Mouse (Mus musculus) right cerebral cortex, postnatal 36 days (tissue): ENCODE data around the gene Prf1.
A peak's percentile ranks its signal among the peaks of the same experiment; 100 is the strongest.

ENCODE experiments used
- DNase-seq, 2 experiments: peaks; one replicate each; pipeline ENCODE4 v3.0.0; 2022; ENCODE audit warnings: low spot score in 2 of 2, mixed read lengths in 1 of 2

The Prf1 gene

GRCm38 (mm10) chr10:61286246-61286645 is 11.4 kb upstream of the Prf1 start:
- DNase-seq = no peak

DNA sequence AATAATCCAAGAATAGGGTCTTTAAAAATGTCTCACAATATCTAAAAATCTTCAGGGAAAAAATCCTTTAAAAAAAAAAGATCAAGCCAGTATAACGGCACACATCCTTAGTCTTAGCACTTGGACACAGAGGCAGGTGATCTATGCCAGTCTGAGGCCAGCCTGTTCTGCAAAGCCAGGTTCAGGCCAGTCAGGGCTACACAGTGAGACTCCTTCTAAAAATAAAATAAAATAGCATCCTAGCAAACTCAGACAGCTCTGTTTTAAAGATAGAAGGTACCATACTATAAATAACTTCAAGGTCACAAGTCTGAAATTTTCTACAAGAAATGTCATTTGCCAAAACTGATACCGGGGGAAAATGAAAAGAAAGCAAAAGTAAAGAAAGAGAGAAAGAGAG is 7.6 kb upstream of the Prf1 start:
- no peak for DNase-seq

DNA sequence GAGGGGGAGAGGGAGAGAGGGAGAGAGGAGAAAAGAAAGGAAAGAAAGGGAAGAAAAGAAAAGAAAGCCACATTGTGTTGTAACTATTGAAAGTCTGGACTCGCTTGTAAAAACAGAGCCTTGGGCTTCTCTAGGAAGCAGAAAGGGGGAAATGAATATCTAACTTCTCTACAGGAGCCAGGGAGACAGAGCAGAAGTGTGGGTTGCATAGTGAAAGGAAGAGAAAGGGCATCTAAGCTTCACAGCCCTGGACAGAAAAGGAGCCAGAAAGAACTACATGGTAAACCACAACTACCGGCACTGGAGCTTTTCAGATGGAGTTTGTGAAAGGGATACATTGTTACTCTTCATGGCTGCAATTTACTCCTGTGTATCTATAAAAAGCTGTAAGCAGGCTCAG is 7.2 kb upstream of the Prf1 start:
- no peak for DNase-seq

DNA sequence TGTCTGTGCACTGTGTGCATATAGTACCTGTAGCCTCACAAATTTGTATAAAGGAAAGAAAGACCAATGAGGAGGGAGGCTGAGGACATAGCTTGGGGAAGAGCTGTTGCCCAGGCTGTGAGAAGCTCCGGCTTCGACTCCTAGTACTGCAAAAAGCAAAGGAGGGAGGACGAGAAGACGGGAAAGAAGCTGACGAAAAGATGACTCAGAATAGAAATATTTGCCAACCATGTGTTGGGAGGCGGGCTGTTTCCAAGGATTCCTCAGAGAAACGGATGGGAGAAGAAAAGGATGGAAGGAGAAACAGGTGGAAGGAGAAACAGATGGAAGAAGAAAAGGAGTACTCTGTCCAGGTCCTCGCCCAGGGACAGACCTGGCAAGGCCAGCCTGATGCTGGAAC is 3.4 kb upstream of the Prf1 start:
- peak in 1 of 2 experiments; percentile 12 for DNase-seq

DNA sequence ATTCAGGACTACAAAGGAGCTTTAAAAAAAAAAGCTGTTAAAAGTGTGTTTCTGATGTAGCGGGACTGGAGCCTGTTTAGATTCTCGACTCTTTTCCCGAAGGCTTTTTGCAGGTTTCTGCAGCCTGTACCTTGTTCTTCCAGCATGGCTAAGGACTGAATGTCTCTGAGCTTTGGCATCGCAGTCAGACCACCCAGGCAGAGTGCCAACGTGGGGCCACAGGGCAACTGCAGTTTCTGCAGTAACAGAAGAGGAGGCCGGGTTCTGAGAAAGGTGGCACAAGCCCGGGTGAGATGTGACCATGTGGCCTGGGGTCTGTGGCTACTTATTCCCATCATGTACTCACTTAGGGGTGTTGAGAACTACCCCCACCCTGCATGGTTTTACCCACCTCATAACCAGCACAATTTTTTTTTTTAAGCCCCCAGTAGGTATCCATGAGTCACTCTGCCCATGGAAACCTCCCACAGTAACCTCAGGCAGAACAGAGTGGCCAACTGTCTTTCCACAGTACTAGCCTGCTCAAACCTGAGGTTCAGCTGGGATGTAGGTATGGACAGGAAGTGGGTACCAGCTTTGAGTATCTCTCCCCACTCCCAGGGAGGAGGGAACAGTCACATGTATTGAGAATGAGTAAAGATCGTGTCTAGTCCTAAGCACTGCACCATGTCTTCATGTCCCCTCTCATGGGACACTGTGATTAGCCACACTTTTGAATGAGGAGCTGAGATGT is 754 bp upstream of the Prf1 start:
- no peak for DNase-seq

DNA sequence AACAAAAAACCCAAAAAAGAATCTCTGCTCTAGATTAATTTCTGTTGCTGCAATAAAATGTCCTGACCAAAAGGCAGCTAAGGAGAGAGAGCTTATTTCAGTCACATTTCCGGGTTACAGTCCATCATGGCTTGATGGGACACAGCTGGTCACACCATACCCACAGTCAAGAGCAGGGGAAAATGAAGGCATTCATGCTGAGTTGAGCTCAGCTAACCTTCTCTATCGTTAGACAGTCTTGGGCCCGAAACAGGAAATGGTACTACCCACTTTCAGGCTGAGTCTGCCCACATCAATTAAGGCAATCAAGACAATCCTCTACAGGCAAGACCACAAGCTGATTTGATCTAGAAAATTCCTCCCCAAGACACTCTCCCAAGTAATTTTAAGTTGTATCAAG is 3.4 kb downstream of the Prf1 start:
- no peak for DNase-seq

GRCm38 (mm10) chr10:61304046-61304445 is 6.4 kb downstream of the Prf1 start:
- DNase-seq = no peak

GRCm38 (mm10) chr10:61305928-61306590 is 8.4 kb downstream of the Prf1 start:
- no peak for DNase-seq

GRCm38 (mm10) chr10:61308706-61309320 is 11.2 kb downstream of the Prf1 start:
- DNase-seq = no peak

DNA sequence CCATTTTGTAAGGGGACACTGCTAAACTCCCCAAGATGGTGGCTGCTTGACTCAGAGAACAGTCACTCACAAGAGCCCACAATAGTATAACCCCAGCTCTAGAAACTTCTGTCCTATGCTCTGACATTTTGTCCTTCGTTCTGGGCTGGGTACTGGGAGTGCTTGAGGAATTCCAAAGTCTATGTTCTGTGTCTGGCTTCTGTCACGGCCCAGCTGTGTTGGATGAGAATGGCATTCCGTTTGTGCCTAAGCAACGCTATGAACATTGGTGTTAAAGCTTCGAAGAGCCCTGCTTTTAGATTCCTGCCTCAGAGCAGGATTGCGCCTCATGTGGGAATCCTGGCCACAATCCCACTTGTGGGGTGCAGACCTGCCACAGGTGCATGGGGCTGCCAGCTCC is 14.5 kb downstream of the Prf1 start:
- DNase-seq = no peak

DNA sequence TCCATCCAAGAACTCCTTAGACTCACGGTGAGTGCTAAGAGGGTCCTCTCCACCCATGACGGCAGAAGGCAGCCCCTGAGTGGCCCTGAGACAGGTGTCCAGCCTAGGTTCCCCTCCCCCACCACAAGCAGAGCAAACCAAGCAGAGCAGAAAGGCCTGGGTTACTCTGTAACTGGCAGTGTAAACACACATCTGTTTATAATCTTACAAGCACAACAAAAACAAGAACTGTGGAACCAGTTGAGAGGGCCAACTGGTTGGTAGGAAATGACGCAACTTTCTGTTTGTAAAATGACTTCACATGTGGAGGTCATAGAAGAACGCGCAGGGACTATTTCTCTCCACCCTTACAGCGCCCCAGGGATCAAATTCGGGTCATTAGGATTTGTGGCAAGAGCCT is 15.1 kb downstream of the Prf1 start:
- DNase-seq = no peak

GRCm38 (mm10) chr10:61313750-61314149 is 16.1 kb downstream of the Prf1 start:
- no peak for DNase-seq

DNA sequence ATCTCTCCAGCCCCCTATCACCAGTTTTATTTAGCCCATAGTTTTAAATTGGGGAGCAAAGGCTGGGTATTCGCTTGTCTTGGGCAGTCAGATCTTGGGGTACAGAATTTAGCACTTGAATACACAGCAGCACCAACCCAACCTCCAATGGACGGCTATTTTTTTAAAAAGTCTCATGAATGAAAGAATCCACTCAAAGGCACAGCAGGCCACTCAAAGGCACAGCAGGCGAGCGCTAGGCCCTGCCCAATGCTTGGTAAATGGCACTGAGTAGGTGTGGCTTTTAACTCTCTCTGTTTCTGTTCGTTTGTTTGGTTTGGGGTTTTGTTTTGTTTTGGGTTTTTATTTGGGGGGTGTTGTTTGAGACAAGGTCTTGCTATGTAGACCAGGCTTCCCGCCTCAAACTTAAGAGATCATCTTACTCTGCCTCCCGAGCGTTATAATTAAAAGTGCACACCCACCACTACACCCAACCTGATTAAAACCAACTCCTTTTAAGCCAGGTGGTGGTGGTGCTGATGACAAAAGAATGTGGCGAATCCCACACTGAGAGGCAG is 17.8 kb downstream of the Prf1 start:
- no peak for DNase-seq

DNA sequence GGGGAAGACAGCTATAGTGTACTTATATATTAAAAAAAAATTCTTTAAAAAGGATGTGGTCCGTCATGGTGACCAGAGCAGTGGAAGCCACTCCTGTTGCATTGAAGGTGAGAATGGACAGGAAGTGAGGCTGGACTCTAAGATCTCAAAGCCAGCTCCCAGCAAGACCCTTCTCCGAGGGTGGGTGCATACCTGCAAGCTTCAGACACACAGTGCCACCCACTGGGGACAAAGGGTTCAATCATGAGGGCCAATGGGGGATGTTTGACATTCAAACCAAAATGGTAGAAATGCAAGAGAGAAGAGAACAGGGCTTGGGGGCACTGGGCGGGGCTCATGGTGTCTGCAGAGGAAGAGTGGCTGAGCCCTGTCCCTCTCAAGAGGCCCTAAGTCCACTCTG is 20.9 kb downstream of the Prf1 start:
- DNase-seq = no peak

DNA sequence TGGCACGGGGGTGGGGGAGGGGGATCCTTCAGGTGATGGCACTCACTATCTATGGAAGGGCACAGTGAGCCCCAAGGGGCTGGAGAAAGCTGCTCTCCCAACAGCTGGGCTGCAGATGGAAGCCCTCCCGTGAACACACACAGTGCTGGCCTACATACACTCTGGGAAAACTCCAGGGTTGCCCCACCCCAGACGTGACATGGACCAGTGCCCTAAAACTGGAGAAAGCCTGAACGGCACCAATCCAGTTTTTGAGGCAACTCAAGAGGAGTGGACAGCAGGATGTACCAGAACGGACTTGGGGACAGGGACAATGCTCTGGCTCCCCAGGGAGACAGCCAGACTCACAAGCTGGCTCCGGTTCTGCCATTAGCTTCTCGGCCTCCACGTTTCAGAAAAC is 27.1 kb downstream of the Prf1 start:
- no peak for DNase-seq

DNA sequence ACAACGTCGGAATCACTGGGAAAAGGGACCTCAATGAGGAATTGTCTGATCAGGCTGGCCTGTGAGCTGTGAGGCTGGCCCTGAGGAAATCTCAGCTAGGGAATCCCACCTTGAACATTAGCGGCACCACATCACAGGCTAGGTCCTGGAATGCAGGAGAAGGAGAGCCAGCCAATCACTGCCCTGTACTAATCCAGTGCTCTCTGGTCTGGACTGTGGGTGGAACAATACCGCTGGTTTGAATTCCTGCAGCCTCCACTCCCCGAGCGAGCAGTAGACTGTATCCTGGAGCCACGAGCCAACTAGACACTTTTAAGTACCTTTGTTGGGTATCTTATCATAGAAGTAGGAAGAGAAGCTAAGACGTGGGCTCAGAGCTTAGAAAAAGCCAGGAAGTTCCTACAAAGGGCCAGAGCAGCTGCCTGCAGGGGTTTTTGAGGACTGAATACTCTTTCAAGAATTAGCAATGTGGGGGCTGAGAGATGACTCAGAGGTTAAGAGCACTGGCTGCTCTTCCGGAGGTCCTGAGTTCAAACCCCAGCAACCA is 28.2 kb downstream of the Prf1 start:
- DNase-seq = no peak

GRCm38 (mm10) chr10:61327545-61327944 is 29.9 kb downstream of the Prf1 start:
- no peak for DNase-seq

DNA sequence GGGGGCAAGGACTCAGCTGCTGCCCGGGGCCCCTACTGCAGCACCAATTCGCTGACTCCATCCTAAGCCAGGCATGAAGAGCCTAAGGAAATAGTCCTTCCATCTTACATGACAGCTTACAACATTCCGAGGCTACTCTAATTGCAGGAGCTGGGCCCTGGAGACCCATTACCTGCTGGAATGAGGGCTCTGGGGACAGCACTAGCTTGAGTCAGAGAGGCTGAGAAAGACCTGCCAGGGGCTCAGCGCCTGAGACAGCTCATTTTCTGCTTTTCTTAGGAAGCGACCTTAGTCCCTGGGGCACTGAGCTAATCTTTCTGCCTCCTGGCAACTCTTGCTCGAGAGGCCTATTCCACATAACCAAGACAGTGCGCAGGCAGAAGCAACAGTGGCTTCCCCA is 31.3 kb downstream of the Prf1 start:
- DNase-seq = no peak

- peak; percentile 74 to 77 for DNase-seq
These were observed 33.4 kb downstream of the Prf1 start for GRCm38 (mm10) chr10:61331046-61331445.

- DNase-seq = no peak
These were observed 36.9 kb downstream of the Prf1 start for GRCm38 (mm10) chr10:61334545-61334944.

GRCm38 (mm10) chr10:61336137-61336536 is 38.5 kb downstream of the Prf1 start:
- peak; percentile 47 to 60 for DNase-seq

DNA sequence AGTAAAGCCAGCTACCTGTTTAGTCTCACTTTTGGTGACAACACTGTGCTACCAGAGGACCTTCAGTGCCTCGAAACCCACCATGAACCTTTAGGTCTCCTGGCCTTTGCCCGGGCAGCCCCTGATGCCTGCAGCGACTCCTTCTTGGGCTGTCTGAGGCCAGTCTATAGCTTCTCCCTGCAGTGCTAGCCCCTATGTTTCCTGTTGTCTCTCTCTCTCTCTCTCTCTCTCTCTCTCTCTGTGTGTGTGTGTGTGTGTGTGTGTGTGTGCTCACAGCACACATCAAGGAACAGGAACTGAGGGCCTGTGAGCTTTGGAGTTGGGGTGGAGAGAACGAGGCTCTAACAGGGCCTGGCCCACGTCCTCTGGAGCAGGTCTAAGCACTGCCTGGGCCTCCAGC is 39.0 kb downstream of the Prf1 start:
- DNase-seq = no peak

- no peak for DNase-seq
These were observed 40.0 kb downstream of the Prf1 start for GRCm38 (mm10) chr10:61337665-61338064.
